Mouse (Mus musculus) CH12.LX (cell line): Measurements from ENCODE around the gene Nap1l4.

Source experiments
- BHLHE40 ChIP-seq: IDR thresholded peaks from 2 replicates; pipeline ENCODE4 v1.6.1; 2011; ENCODE audit warnings: mild to moderate bottlenecking, low read depth, low read length, improper control_type of control experiment
- CTCF ChIP-seq, 2 experiments: IDR thresholded peaks in 1 of 2; conservative IDR thresholded peaks in 1 of 2; 2 replicates each; pipeline ENCODE4 v1.5.1; 2011 to 2012; ENCODE audit warnings: low read depth in 2 of 2, low read length in 2 of 2, improper control_type of control experiment in 1 of 2, inconsistent platforms in 1 of 2, mild to moderate bottlenecking in 1 of 2, moderate library complexity in 1 of 2
- EP300 ChIP-seq: IDR thresholded peaks from 2 replicates; pipeline ENCODE4 v1.6.1; 2011; ENCODE audit warnings: low read length, improper control_type of control experiment
- POLR2A ChIP-seq: IDR thresholded peaks from 2 replicates; pipeline ENCODE4 v1.6.1; 2011; ENCODE audit warnings: low read depth, mild to moderate bottlenecking, improper control_type of control experiment, low read length

GRCm38 (mm10) chr7:143481806-143482387 lies 67.0 kb downstream of the Nap1l4 start:
- TF ChIP-seq POLR2A (no peak), CTCF (conservative IDR thresholded peaks at IDR 0.05 in 1 of 2, IDR thresholded peaks at IDR 0.05 in 1 of 2; ENCODE audit: low read depth in 2 of 2, low read length in 2 of 2) (no peak), EP300 (no peak), BHLHE40 (no peak)
